Mouse (Mus musculus): ENCODE measurements around the gene Slfn5.

DNA sequence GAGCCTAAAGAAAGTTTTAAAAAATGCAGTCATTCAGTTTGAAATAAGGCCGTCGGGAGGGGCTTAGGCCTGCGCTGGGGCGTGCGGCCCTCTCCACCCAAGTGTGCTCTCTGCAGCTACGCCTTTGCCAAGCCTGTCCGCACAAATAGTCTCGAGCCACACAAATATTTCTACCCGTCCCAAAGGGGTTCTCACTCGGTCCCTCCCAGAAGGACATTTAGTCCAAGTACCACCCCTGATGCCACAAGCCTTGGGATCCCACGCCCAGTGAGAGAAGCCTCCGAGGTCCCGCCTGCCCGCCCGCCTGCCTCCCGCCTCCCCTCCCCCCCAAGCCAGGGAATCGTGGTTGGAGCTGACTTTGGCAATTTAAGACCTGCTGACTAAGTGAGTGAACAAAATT is 32.0 kb downstream of the Slfn5 start:
- no peak for TF ChIP-seq CTCF (IDR thresholded peaks at IDR 0.05; ENCODE audit: low read depth)
- TF ChIP-seq EP300 (IDR thresholded peaks at IDR 0.05; ENCODE audit: low read depth), result no peak
